Mouse (Mus musculus) limb, embryonic 12.5 days (tissue): ENCODE measurements around the gene Pkd1l2. TPM values are rescaled to one million over a fixed set of nuclear protein-coding genes. Genes with fewer than 3 reads are reported as not detected.

Experiments used
- ATAC-seq: fragments of 200-750 bp; cut with Nextera tagmentation; 2 replicates; pipeline ENCODE4 v1.8.0; 2017; ENCODE audit warnings: low read depth, moderate TSS enrichment; ENCODE audit not compliant: insufficient number of reproducible peaks, insufficient read depth, low FRiP score, low TSS enrichment
- H3K27ac ChIP-seq: fragments of 300-500 bp; sonication (generic); 2 replicates; pipeline ENCODE4 v1.5.1; 2016; ENCODE audit warnings: mild to moderate bottlenecking, moderate library complexity
- H3K27me3 ChIP-seq: fragments of 300-500 bp; sonication (generic); 2 replicates; pipeline ENCODE4 v1.6.1; 2016; ENCODE audit warnings: mild to moderate bottlenecking, moderate library complexity
- H3K36me3 ChIP-seq: fragments of 300-500 bp; sonication (generic); 2 replicates; pipeline ENCODE4 v1.6.1; 2016; ENCODE audit warnings: mild to moderate bottlenecking, moderate library complexity
- H3K4me1 ChIP-seq: fragments of 300-500 bp; sonication (generic); replicated peaks from 2 replicates; pipeline ENCODE4 v1.6.1; 2016
- H3K4me2 ChIP-seq: fragments of 300-500 bp; sonication (generic); 2 replicates; pipeline ENCODE4 v1.6.1; 2016; ENCODE audit warnings: mild to moderate bottlenecking, moderate library complexity
- H3K4me3 ChIP-seq: fragments of 300-500 bp; sonication (generic); replicated peaks from 2 replicates; pipeline ENCODE4 v1.5.1; 2016; ENCODE audit warnings: mild to moderate bottlenecking
- H3K9ac ChIP-seq: fragments of 300-500 bp; sonication (generic); replicated peaks from 2 replicates; pipeline ENCODE4 v1.6.1; 2016; ENCODE audit warnings: mild to moderate bottlenecking, moderate library complexity
- H3K9me3 ChIP-seq: fragments of 300-500 bp; sonication (generic); 2 replicates; pipeline ENCODE4 v1.6.1; 2016; ENCODE audit warnings: mild to moderate bottlenecking, moderate library complexity
- WGBS: fragments of 180-500 bp; shearing (Covaris S2); methylation state at CpG from one replicate; pipeline ENCODE4 v1.1.7; 2016; 5-methylcytosine and 5-hydroxymethylcytosine counted together
- polyA plus RNA-seq: library from polyadenylated mRNA; unstranded; fragments of >200 nt; fragmentation: Nextera tagmentation; extraction: Ambion mirVana; gene quantifications from 2 replicates; pipeline ENCODE4 v1.2.1, GENCODE M21; 2016

The Pkd1l2 gene
- polyA plus RNA-seq, 1 experiment from 2014 or later = not detected

GRCm38 (mm10) chr8:117111641-117112040 lies 29.4 kb upstream of the Pkd1l2 start:
- Histone ChIP-seq H3K9ac (no peak overlapping the region), H3K27me3 (no peaks in the 10 kb centered on the region), H3K27ac (no peak overlapping the region), H3K4me2 (no peak overlapping the region), H3K36me3 (no peaks in the 10 kb centered on the region), H3K4me3 (no peak overlapping the region), H3K4me1 (0 out of 2 replicates have a peak, but pooled peaks cover 13% of the 10 kb centered on the region), H3K9me3 (peaks cover 4% of the 10 kb centered on the region; the same call in 1 of the 2 replicates)
- 88% methylated on average over 3 of the region's 3 CpGs for WGBS
- no peak for ATAC-seq

GRCm38 (mm10) chr8:117109801-117110390 lies 27.6 kb upstream of the Pkd1l2 start:
- Histone ChIP-seq H3K9ac (no peak overlapping the region), H3K4me3 (no peak overlapping the region)
- 54% methylated on average over 16 of the region's 16 CpGs for WGBS

DNA sequence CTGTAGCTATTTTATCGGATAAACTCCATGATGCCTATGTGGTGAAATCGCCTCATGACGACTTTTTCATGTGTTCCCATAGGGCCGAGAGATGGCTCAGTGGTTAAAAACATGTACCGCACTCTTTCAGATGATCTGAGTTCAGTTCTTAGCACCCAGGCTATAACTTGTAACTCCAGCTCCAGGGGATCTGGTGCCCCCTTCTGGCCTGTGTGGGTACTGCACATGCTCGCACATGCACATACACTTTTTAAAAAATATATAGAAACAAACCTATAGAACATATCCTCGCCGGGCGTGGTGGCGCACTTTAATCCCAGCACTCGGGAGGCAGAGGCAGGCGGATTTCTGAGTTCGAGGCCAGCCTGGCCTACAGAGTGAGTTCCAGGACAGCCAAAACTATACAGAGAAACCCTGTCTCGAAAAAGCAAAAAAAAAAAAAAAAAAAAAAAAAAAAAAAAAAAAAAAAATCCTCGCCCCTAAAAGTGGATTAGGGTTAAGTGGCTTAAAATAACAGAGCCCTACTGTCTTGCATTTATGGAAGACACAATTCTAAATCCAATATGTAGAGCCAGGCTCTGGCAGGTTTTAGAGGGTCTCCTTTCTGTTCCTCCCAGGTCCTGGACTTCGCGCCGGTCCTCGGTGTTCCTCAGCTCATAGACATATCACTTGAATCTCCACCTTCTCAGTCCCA lies 26.9 kb upstream of the Pkd1l2 start:
- 0 out of 2 replicates have a peak, but pooled peaks cover 6% of the 10 kb centered on the region for H3K4me1 ChIP-seq
- no peaks in the 10 kb centered on the region for H3K36me3 ChIP-seq
- ATAC-seq = no peak
- H3K9me3 ChIP-seq = peaks cover 4% of the 10 kb centered on the region; the same call in 1 of the 2 replicates
- H3K9ac ChIP-seq = no peak overlapping the region
- no peak overlapping the region for H3K4me2 ChIP-seq
- H3K27ac ChIP-seq = no peak overlapping the region
- WGBS = 90% methylated on average over 19 of the region's 19 CpGs
- H3K27me3 ChIP-seq = no peaks in the 10 kb centered on the region
- no peak overlapping the region for H3K4me3 ChIP-seq

More at GRCm38 (mm10) chr8:117109801-117110390, 27.6 kb upstream of the Pkd1l2 start:
- Histone ChIP-seq H3K27ac (no peak overlapping the region), H3K36me3 (no peaks in the 10 kb centered on the region), H3K27me3 (no peaks in the 10 kb centered on the region), H3K4me1 (0 out of 2 replicates have a peak, but pooled peaks cover 6% of the 10 kb centered on the region), H3K4me2 (no peak overlapping the region), H3K9me3 (peaks cover 4% of the 10 kb centered on the region; the same call in 1 of the 2 replicates)
- no peak for ATAC-seq

DNA sequence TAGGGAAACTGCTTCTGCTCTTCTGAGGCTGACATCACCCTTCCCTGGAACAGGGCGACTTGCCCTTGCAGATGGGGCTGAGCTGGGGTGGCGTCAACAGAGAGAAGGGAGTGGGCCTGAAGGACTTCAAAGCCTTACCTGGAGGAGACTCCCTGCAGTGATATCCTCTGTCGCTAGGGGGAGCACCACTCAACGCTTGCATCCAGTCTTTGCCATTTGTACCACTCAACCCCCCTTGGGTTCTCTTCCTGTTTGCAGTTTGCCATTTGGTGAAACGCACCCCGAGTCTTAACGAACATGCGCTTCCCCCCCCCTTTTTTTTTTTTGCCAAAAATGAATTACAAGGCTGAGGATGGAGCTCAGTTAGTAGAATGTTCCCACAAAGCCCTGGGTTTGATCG lies 25.3 kb upstream of the Pkd1l2 start:
- Histone ChIP-seq H3K9ac (no peak overlapping the region), H3K9me3 (peaks cover 4% of the 10 kb centered on the region; the same call in 1 of the 2 replicates), H3K27ac (no peak overlapping the region), H3K36me3 (no peaks in the 10 kb centered on the region), H3K4me3 (no peak overlapping the region), H3K4me2 (no peak overlapping the region), H3K27me3 (no peaks in the 10 kb centered on the region), H3K4me1 (0 out of 2 replicates have a peak, but pooled peaks cover 6% of the 10 kb centered on the region)
- ATAC-seq = no peak
- WGBS = 15% methylated on average over 9 of the region's 9 CpGs

- H3K27ac ChIP-seq = 0 out of 2 replicates have a peak overlapping the region, but pooled peaks have one; percentile 45
- ATAC-seq = no peak
- peaks cover 12% of the 10 kb centered on the region for H3K4me1 ChIP-seq
- H3K4me2 ChIP-seq = peak overlapping the region; percentile 15; the same call in 1 of the 2 replicates
- no peaks in the 10 kb centered on the region for H3K27me3 ChIP-seq
- no peak overlapping the region for H3K9ac ChIP-seq
- H3K9me3 ChIP-seq = peaks cover 5% of the 10 kb centered on the region
- 59% methylated on average over 11 of the region's 11 CpGs for WGBS
- H3K4me3 ChIP-seq = no peak overlapping the region
- no peaks in the 10 kb centered on the region for H3K36me3 ChIP-seq
These were observed 15.4 kb upstream of the Pkd1l2 start for GRCm38 (mm10) chr8:117097564-117098191.

DNA sequence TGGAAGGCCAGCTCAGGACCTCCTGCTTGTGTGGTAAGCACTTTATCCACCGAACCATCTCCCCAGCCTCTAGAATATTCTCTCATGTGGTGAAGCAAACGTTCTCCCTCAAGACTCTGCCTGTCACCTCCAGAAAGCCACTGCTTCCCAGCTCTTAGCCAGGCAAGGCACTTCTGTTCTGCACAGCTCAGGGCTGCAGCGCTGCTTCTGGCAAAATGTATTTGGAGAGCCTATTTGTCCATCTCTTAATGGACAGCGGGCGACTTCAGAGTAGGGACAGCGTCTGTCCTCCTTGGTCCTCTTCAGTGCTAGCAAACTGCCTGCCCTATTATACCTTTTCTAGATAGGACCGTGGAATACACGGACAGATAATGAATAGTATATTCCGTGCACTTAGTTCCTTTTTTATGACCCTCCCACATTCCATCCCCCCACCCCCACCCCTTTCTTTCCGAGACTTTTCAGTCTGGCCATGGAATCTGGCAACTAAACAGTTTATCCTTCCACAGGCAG lies 14.9 kb upstream of the Pkd1l2 start:
- no peak for ATAC-seq
- Histone ChIP-seq H3K27ac (0 out of 2 replicates have a peak overlapping the region, but pooled peaks have one; percentile 45), H3K9me3 (peaks cover 5% of the 10 kb centered on the region), H3K27me3 (no peaks in the 10 kb centered on the region), H3K9ac (no peak overlapping the region), H3K4me1 (peaks cover 12% of the 10 kb centered on the region), H3K36me3 (no peaks in the 10 kb centered on the region), H3K4me3 (no peak overlapping the region), H3K4me2 (0 out of 2 replicates have a peak overlapping the region, but pooled peaks have one; percentile 15)
- WGBS = 71% methylated on average over 10 of the region's 10 CpGs

DNA sequence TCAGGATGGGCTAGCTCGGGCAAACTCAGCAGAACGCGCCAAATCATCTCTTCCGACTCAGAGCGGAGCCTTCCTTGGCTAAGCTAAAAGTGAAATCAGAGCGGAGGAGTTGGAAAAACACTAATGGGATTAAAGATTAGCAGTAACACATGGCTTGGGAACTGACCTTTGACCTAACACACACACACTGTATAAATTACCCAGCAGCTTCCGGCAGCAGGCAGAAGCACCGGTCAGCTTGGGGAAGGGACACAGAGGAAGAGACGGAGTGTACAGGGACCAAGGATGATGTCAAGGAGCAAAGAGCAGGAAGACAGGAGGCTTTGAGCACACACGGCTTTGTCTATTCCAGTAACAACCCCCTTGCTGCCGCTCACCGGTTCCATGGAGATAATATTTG lies 13.4 kb upstream of the Pkd1l2 start, which contains the start of gene Bco1:
Gene Bco1 (plus strand): TSS at position 208 of the 400 bp plus-strand sequence.
- 51% methylated on average over 12 of the region's 12 CpGs for WGBS
- Histone ChIP-seq H3K4me3 (no peak within 1 kb of the TSS), H3K9ac (no peak within 1 kb of the TSS), H3K27ac (no peak within 1 kb of the TSS), H3K9me3 (peaks cover 5% of the 10 kb centered on the region), H3K27me3 (no peaks in the 10 kb centered on the region), H3K36me3 (no peaks in the 10 kb centered on the region), H3K4me1 (peaks cover 12% of the 10 kb centered on the region), H3K4me2 (no peak within 1 kb of the TSS)
- no peak for ATAC-seq

GRCm38 (mm10) chr8:117094053-117094452 lies 11.8 kb upstream of the Pkd1l2 start:
- WGBS = 61% methylated on average over 5 of the region's 5 CpGs
- Histone ChIP-seq H3K27ac (no peak overlapping the region), H3K4me2 (no peak overlapping the region), H3K9ac (no peak overlapping the region), H3K27me3 (no peaks in the 10 kb centered on the region), H3K4me1 (peaks cover 12% of the 10 kb centered on the region), H3K36me3 (no peaks in the 10 kb centered on the region), H3K4me3 (no peak overlapping the region), H3K9me3 (no peaks in the 10 kb centered on the region; the same call in 1 of the 2 replicates)
- no peak for ATAC-seq

GRCm38 (mm10) chr8:117089802-117090201 lies 7.6 kb upstream of the Pkd1l2 start:
- Histone ChIP-seq H3K27ac (no peak overlapping the region), H3K9ac (no peak overlapping the region), H3K4me2 (no peak overlapping the region), H3K36me3 (no peaks in the 10 kb centered on the region), H3K27me3 (no peaks in the 10 kb centered on the region), H3K4me1 (no peaks in the 10 kb centered on the region), H3K4me3 (no peak overlapping the region), H3K9me3 (no peaks in the 10 kb centered on the region)
- WGBS = 88% methylated on average over 4 of the region's 4 CpGs
- no peak for ATAC-seq

DNA sequence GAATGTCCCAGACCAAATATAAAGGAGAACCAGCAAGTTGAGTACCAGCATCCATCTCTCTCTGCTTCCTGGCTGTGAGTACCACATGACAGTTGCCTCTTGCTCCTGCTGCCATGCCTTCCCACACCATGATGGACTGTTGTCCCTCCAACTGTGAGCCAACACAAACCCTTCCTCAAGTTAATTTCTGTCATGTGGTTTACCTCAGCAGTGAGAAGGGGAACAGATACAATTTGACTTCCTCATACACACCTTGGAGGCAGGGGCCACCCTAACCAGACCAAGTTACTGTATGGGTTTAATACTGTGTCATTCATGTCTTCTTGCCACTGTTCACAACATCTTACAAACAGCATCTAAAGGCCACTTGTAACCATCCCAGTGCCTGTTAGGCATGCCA lies 4.8 kb upstream of the Pkd1l2 start:
- ATAC-seq = no peak
- no peak overlapping the region for H3K9ac ChIP-seq

GRCm38 (mm10) chr8:117085521-117085920 lies 3.3 kb upstream of the Pkd1l2 start:
- Histone ChIP-seq H3K9ac (no peak overlapping the region), H3K9me3 (no peaks in the 10 kb centered on the region), H3K27me3 (0 out of 2 replicates have a peak, but pooled peaks cover 6% of the 10 kb centered on the region), H3K4me2 (no peak overlapping the region), H3K27ac (no peak overlapping the region), H3K36me3 (no peaks in the 10 kb centered on the region), H3K4me1 (no peaks in the 10 kb centered on the region), H3K4me3 (no peak overlapping the region)
- no peak for ATAC-seq
- WGBS = 62% methylated on average over 8 of the region's 8 CpGs

More for the DNA sequence above, 4.8 kb upstream of the Pkd1l2 start:
- no peaks in the 10 kb centered on the region for H3K27me3 ChIP-seq
- H3K4me1 ChIP-seq = no peaks in the 10 kb centered on the region
- H3K27ac ChIP-seq = no peak overlapping the region
- H3K4me3 ChIP-seq = no peak overlapping the region
- no peaks in the 10 kb centered on the region for H3K36me3 ChIP-seq
- H3K9me3 ChIP-seq = no peaks in the 10 kb centered on the region
- no peak overlapping the region for H3K4me2 ChIP-seq
